Mouse (Mus musculus) olfactory bulb, adult 2 months (tissue): ENCODE measurements around the gene Ccn2. TPM values are rescaled to one million over a fixed set of nuclear protein-coding genes. Genes with fewer than 3 reads are reported as not detected.

Experiments
- H3K27ac ChIP-seq: fragments of 200-500 bp; 2 replicates; pipeline ENCODE4 v1.5.1; 2012; ENCODE audit warnings: low read depth, low read length; ENCODE audit not compliant: insufficient read depth
- H3K4me1 ChIP-seq: fragments of 200-500 bp; 2 replicates; pipeline ENCODE4 v1.6.1; 2012; ENCODE audit warnings: low read length; ENCODE audit not compliant: control insufficient read depth, insufficient read depth
- H3K4me3 ChIP-seq: fragments of 200-500 bp; 2 replicates; pipeline ENCODE4 v1.5.1; 2012; ENCODE audit warnings: mild to moderate bottlenecking, low read depth, low read length, moderate library complexity; ENCODE audit not compliant: insufficient read depth
- CTCF ChIP-seq: fragments of 200-500 bp; IDR thresholded peaks from 2 replicates; pipeline ENCODE4 v1.5.1; 2012; ENCODE audit warnings: low read depth, mild to moderate bottlenecking, low read length, moderate library complexity; ENCODE audit not compliant: insufficient read depth
- POLR2A ChIP-seq: fragments of 200-500 bp; IDR thresholded peaks from 2 replicates; pipeline ENCODE4 v1.6.1; 2012; ENCODE audit warnings: mild to moderate bottlenecking, low read depth, low read length, moderate library complexity; ENCODE audit not compliant: insufficient read depth
- WGBS: fragments of 180-500 bp; shearing (Covaris S2); methylation state at CpG from one replicate; pipeline ENCODE4 v1.1.7; 2018; 5-methylcytosine and 5-hydroxymethylcytosine counted together
- polyA plus RNA-seq: library from polyadenylated mRNA; stranded (reverse); fragments of >200 nt; gene quantifications from 2 replicates; pipeline ENCODE4 v1.2.4, GENCODE M21; 2012; ENCODE audit warnings: low replicate concordance; ENCODE audit not compliant: missing spikeins, insufficient read depth, insufficient read length

Ccn2 gene
- polyA plus RNA-seq, 1 experiment, result not detected

DNA sequence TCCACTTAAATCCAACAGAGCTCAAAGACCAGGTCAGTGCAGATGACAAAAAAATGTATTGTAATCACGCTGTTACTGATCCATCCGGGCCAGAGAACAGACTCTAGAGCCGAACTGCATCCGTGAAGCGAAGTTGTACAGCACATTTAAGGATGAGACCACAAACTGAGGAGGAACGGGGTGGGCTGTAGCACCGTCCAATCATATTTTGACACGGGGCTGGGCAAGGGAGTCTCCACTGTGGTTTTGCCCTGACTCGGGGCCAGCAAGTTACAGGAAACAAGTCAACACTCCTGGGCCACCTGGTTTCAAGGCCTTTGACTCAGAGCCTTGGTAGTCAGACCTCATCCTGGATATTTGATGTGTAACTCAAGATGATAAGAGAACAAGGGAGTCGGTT lies 40.6 kb downstream of the Ccn2 start:
- H3K4me1 ChIP-seq, result no peaks in the 10 kb centered on the region
- no peak overlapping the region for H3K27ac ChIP-seq
- TF ChIP-seq POLR2A, result no peak
- no peak overlapping the region for H3K4me3 ChIP-seq
- WGBS, result 96% methylated on average over 10 of the region's 10 CpGs

- no peak for TF ChIP-seq POLR2A
- TF ChIP-seq CTCF, result no peak
- WGBS, result 89% methylated on average over 2 of the region's 2 CpGs
- Histone ChIP-seq H3K4me1 (no peaks in the 10 kb centered on the region), H3K4me3 (no peak overlapping the region), H3K27ac (no peak overlapping the region)
Measured at GRCm38 (mm10) chr10:24636986-24637385, 41.7 kb downstream of the Ccn2 start.

DNA sequence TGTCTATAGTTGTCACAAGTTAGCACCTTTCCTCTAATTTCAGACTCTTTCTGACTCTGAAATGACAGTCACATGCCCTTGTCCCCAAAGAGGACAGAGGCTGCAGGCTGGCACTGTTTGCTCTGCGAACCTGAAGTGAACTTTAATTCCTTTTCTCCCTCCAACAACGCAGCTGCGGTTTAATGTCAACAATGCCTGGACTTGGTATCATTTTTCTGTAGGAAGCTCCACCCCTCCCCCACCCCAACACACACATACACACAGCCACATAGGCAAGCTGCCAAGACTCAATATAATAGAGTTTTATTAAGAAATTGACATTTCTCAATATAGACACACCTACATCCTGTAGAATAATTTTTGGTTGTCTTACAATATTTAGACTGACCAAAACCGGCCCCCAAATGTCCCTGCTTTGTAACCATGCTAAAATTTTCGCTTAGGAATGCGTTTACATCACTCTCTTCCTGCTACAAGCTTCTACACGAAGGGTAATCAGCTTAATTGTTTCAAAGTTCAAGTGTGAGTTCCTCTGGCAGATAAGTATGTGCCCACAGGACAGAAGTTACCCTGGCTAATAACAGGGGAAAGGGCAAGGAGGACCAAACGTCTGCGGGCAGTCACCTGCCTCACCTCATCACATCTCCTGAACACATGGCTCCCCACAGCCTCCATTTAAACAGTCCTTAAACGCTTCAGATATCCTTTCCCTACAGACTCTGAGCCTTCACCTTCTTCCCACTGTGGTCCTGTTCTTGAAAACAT lies 43.2 kb downstream of the Ccn2 start:
- H3K27ac ChIP-seq, result no peak overlapping the region
- no peaks in the 10 kb centered on the region for H3K4me1 ChIP-seq
- no peak overlapping the region for H3K4me3 ChIP-seq
- TF ChIP-seq CTCF (no peak), POLR2A (no peak)
- WGBS, result 67% methylated on average over 10 of the region's 10 CpGs

DNA sequence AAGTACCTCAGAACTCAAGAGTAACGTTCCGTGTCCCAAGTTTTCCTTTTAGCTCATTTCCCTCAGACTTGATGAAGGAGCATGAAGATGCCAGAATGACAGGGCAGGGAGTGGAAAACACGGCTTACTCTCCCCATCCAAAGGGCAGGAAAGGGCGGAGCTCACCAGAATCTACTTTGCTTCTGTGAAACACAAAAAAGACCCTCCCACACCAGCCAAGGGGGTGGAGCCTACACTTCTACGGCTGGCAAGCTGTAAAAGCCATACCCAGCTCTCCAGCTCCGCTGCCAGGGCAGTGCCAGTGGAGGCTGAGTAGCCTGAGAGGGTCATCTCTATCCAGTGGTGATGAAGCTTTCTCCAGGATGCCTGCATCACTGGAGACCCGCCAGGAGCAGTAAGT lies 44.4 kb downstream of the Ccn2 start:
- TF ChIP-seq POLR2A, result no peak
- no peak for TF ChIP-seq CTCF
- Histone ChIP-seq H3K4me3 (no peak overlapping the region), H3K4me1 (no peaks in the 10 kb centered on the region), H3K27ac (no peak overlapping the region)
- 60% methylated on average over 7 of the region's 7 CpGs for WGBS

GRCm38 (mm10) chr10:24640186-24640875 lies 45.1 kb downstream of the Ccn2 start:
- 88% methylated on average over 6 of the region's 6 CpGs for WGBS
- TF ChIP-seq POLR2A, result no peak
- no peak for TF ChIP-seq CTCF

GRCm38 (mm10) chr10:24641416-24642140 lies 46.3 kb downstream of the Ccn2 start:
- no peaks in the 10 kb centered on the region for H3K4me1 ChIP-seq
- no peak overlapping the region for H3K27ac ChIP-seq
- TF ChIP-seq CTCF, result no peak
- no peak for TF ChIP-seq POLR2A
- H3K4me3 ChIP-seq, result no peak overlapping the region
- WGBS, result 89% methylated on average over 14 of the region's 14 CpGs

More at GRCm38 (mm10) chr10:24640186-24640875, 45.1 kb downstream of the Ccn2 start:
- Histone ChIP-seq H3K27ac (no peak overlapping the region), H3K4me3 (no peak overlapping the region), H3K4me1 (no peaks in the 10 kb centered on the region)

- WGBS, result 68% methylated on average over 11 of the region's 11 CpGs
- no peak for TF ChIP-seq POLR2A
- no peak for TF ChIP-seq CTCF
- H3K4me1 ChIP-seq, result no peaks in the 10 kb centered on the region
- no peak overlapping the region for H3K27ac ChIP-seq
- no peak overlapping the region for H3K4me3 ChIP-seq
Measured at GRCm38 (mm10) chr10:24642796-24643580, 47.7 kb downstream of the Ccn2 start.

GRCm38 (mm10) chr10:24645169-24645568 lies 49.9 kb downstream of the Ccn2 start:
- Histone ChIP-seq H3K4me1 (no peaks in the 10 kb centered on the region), H3K27ac (no peak overlapping the region), H3K4me3 (no peak overlapping the region)
- WGBS, result 95% methylated on average over 8 of the region's 8 CpGs
- TF ChIP-seq CTCF, result no peak
- no peak for TF ChIP-seq POLR2A

Other genes with a start within 250 kb of the Ccn2 start
- not detected in 2 replicates for gene Enpp1, start 116.7 kb downstream of the Ccn2 start, polyA plus RNA-seq
- not detected in 2 replicates for gene Enpp3, start 247.4 kb downstream of the Ccn2 start, polyA plus RNA-seq